Mouse (Mus musculus): ENCODE data around the gene Psmb11. TPM values are rescaled to one million over a fixed set of nuclear protein-coding genes. Genes with fewer than 3 reads are reported as not detected.

The Psmb11 gene
- not detected in 2 replicates for polyA plus RNA-seq (2012; rRNA removed)

DNA sequence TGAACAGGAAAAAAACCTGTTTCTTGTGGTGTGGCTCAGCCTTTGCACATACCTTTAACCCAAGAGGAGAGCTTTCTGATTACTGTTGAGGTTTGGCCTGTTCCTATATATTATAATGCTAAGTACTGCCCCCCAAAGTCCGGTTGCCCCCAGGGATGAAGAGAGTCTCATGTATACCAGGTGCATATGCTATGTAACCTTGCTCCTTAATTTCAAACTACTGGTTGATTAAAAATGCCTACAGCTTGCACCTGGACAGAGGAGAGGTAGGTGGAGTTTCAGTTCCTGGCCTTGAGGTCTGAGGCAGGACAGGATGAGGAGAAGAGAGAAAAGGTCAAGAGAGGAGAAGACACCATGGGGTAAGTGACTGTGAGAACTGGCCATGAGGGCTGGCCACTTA, at the start of gene Psmb11:
Gene Psmb11, plus strand, starts transcription at position 301 of the 400 bp plus-strand sequence.
- H3K27ac ChIP-seq (ENCODE audit: insufficient read depth, low read length), result no peak within 1 kb of the TSS
- 89% methylated on average over 1 of the region's 1 CpGs for WGBS
- TF ChIP-seq CTCF (IDR thresholded peaks at IDR 0.05; ENCODE audit: extremely low read depth, insufficient read depth, insufficient read length, insufficient replicate concordance), result no peak
- no peak for TF ChIP-seq POLR2A (IDR thresholded peaks at IDR 0.05; ENCODE audit: low read depth, low read length)

GRCm38 (mm10) chr14:54572122-54572521, 49.1 kb upstream of the Psmb11 start:
- DNase-seq (ENCODE audit: low read depth in 1 of 2, low spot score in 2 of 2), result no peak
- 80% methylated on average over 4 of the region's 4 CpGs for WGBS
- no peak overlapping the region for H3K27ac ChIP-seq (ENCODE audit: insufficient read depth, low read length)
- H3K4me3 ChIP-seq (ENCODE audit: extremely low read depth, insufficient read depth, insufficient read length), result no peak overlapping the region
- H3K36me3 ChIP-seq (ENCODE audit: control insufficient read depth, insufficient read depth, low read length), result no peaks in the 10 kb centered on the region
- peaks cover 18% of the 10 kb centered on the region for H3K27me3 ChIP-seq (ENCODE audit: control insufficient read depth, insufficient read depth, low read length)
- H3K4me1 ChIP-seq (ENCODE audit: control insufficient read depth, insufficient read depth, insufficient read length), result peaks cover 12% of the 10 kb centered on the region
- TF ChIP-seq POLR2A (IDR thresholded peaks at IDR 0.05; ENCODE audit: low read depth, low read length) (no peak), CTCF (IDR thresholded peaks at IDR 0.05; ENCODE audit: extremely low read depth, insufficient read depth, insufficient read length, insufficient replicate concordance) (no peak)

More for the DNA sequence above, at the start of gene Psmb11:
- no peaks in the 10 kb centered on the region for H3K4me1 ChIP-seq (ENCODE audit: control insufficient read depth, insufficient read depth, insufficient read length)
- H3K36me3 ChIP-seq (ENCODE audit: control insufficient read depth, insufficient read depth, low read length), result no peaks in the 10 kb centered on the region
- no peak for DNase-seq (ENCODE audit: low read depth in 1 of 2, low spot score in 2 of 2)
- no peaks in the 10 kb centered on the region for H3K27me3 ChIP-seq (ENCODE audit: control insufficient read depth, insufficient read depth, low read length)
- H3K4me3 ChIP-seq (ENCODE audit: extremely low read depth, insufficient read depth, insufficient read length), result no peak within 1 kb of the TSS

- TF ChIP-seq CTCF (IDR thresholded peaks at IDR 0.05; ENCODE audit: extremely low read depth, insufficient read depth, insufficient read length, insufficient replicate concordance) (no peak), POLR2A (IDR thresholded peaks at IDR 0.05; ENCODE audit: low read depth, low read length) (no peak)
- no peak overlapping the region for H3K4me3 ChIP-seq (ENCODE audit: extremely low read depth, insufficient read depth, insufficient read length)
- H3K27ac ChIP-seq (ENCODE audit: insufficient read depth, low read length), result no peak overlapping the region
- H3K4me1 ChIP-seq (ENCODE audit: control insufficient read depth, insufficient read depth, insufficient read length), result peaks cover 20% of the 10 kb centered on the region
- peaks cover 25% of the 10 kb centered on the region for H3K27me3 ChIP-seq (ENCODE audit: control insufficient read depth, insufficient read depth, low read length)
- DNase-seq (ENCODE audit: low read depth in 1 of 2, low spot score in 2 of 2), result no peak
- no peaks in the 10 kb centered on the region for H3K36me3 ChIP-seq (ENCODE audit: control insufficient read depth, insufficient read depth, low read length)
- WGBS, result 78% methylated on average over 14 of the region's 14 CpGs
Observed at GRCm38 (mm10) chr14:54572790-54573736, 48.2 kb upstream of the Psmb11 start.

- Histone ChIP-seq H3K4me1 (ENCODE audit: control insufficient read depth, insufficient read depth, insufficient read length) (peaks cover 22% of the 10 kb centered on the region), H3K27me3 (ENCODE audit: control insufficient read depth, insufficient read depth, low read length) (peaks cover 25% of the 10 kb centered on the region), H3K4me3 (ENCODE audit: extremely low read depth, insufficient read depth, insufficient read length) (no peak overlapping the region), H3K36me3 (ENCODE audit: control insufficient read depth, insufficient read depth, low read length) (no peaks in the 10 kb centered on the region), H3K27ac (ENCODE audit: insufficient read depth, low read length) (no peak overlapping the region)
- WGBS, result 87% methylated on average over 4 of the region's 4 CpGs
- TF ChIP-seq CTCF (IDR thresholded peaks at IDR 0.05; ENCODE audit: extremely low read depth, insufficient read depth, insufficient read length, insufficient replicate concordance) (no peak), POLR2A (IDR thresholded peaks at IDR 0.05; ENCODE audit: low read depth, low read length) (no peak)
- no peak for DNase-seq (ENCODE audit: low read depth in 1 of 2, low spot score in 2 of 2)
Observed at GRCm38 (mm10) chr14:54574253-54574652, 47.0 kb upstream of the Psmb11 start.

DNA sequence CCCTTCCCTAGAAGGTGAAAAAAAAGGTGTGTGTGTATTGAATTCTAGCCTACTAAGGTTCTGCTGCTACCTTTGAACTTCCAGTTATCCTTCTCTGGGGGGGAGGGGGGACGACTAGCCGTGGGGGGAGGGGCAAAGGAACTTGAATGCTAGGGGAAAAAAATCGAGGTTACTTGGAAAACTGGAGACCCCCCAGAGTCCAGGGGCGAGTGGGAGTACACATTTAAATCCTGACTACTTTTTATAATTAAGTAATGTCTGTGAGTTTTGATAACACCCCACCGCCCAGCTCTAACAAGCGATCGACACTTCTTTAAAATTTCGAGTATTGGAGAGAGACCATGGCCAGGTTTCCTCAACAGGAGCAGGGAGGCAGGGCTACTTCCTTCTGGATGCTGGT, 46.2 kb upstream of the Psmb11 start:
- Histone ChIP-seq H3K27ac (ENCODE audit: insufficient read depth, low read length) (no peak overlapping the region), H3K27me3 (ENCODE audit: control insufficient read depth, insufficient read depth, low read length) (peaks cover 25% of the 10 kb centered on the region), H3K4me3 (ENCODE audit: extremely low read depth, insufficient read depth, insufficient read length) (no peak overlapping the region), H3K36me3 (ENCODE audit: control insufficient read depth, insufficient read depth, low read length) (no peaks in the 10 kb centered on the region), H3K4me1 (ENCODE audit: control insufficient read depth, insufficient read depth, insufficient read length) (peaks cover 24% of the 10 kb centered on the region)
- TF ChIP-seq POLR2A (IDR thresholded peaks at IDR 0.05; ENCODE audit: low read depth, low read length) (no peak), CTCF (IDR thresholded peaks at IDR 0.05; ENCODE audit: extremely low read depth, insufficient read depth, insufficient read length, insufficient replicate concordance) (no peak)
- DNase-seq (ENCODE audit: low read depth in 1 of 2, low spot score in 2 of 2), result no peak
- 46% methylated on average over 8 of the region's 8 CpGs for WGBS

DNA sequence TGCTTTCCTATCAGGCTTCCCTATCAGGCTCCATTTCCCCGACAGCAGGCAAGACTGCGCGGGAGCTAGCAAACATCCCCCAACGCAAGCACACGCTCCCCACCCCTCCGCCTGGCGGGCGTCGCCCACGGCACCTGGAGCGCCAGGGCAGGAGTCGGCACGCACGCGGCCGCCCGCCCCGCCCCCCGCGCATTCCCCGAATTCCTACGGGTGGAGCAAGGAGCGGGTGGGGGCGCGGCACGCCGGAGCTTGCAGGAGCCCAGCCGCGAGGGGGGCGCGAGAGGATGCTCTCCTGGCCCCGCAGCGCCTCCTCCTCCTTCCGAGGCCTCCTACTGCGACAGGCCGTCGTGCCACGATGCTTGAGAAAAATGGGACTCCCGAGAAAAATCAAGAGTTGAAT, 45.6 kb upstream of the Psmb11 start:
- H3K4me3 ChIP-seq (ENCODE audit: extremely low read depth, insufficient read depth, insufficient read length), result peak overlapping the region; percentile 20; the same call in 1 of the 2 replicates
- WGBS, result 7% methylated on average over 39 of the region's 39 CpGs
- peaks cover 25% of the 10 kb centered on the region for H3K27me3 ChIP-seq (ENCODE audit: control insufficient read depth, insufficient read depth, low read length)
- no peak for DNase-seq (ENCODE audit: low read depth in 1 of 2, low spot score in 2 of 2)
- H3K36me3 ChIP-seq (ENCODE audit: control insufficient read depth, insufficient read depth, low read length), result no peaks in the 10 kb centered on the region
- peaks cover 24% of the 10 kb centered on the region for H3K4me1 ChIP-seq (ENCODE audit: control insufficient read depth, insufficient read depth, insufficient read length)
- no peak for TF ChIP-seq POLR2A (IDR thresholded peaks at IDR 0.05; ENCODE audit: low read depth, low read length)
- no peak for TF ChIP-seq CTCF (IDR thresholded peaks at IDR 0.05; ENCODE audit: extremely low read depth, insufficient read depth, insufficient read length, insufficient replicate concordance)
- H3K27ac ChIP-seq (ENCODE audit: insufficient read depth, low read length), result no peak overlapping the region
